In genomic region chr12:79092569-79092968, GRCm38 (mm10) we compare ENCODE assay signal across 9 mouse cellular contexts. TPM values are rescaled to one million over a fixed set of nuclear protein-coding genes. Genes with fewer than 3 reads are reported as not detected.
DNase-seq lines count a peak whose midpoint lies in the region; ATAC-seq and TF ChIP-seq lines count a peak whose summit lies in the region.
"Had no signal": no experiment of that assay in that cellular context is flagged by ENCODE, and none has a peak within 500 bp of the region (broad histone marks: within the 10 kb centered on the region; RNA-seq: fewer than 3 reads in every experiment).

No protein-coding gene starts in this region.

- 36% methylated on average over 4 of the region's 4 CpGs for WGBS in forebrain, postnatal 0 days
- WGBS in forebrain, embryonic 14.5 days: 48% methylated on average over 4 of the region's 4 CpGs
- WGBS in intestine, embryonic 16.5 days: 33% methylated on average over 4 of the region's 4 CpGs
- WGBS in liver, adult 2 months: 23% methylated on average over 4 of the region's 4 CpGs

- H3K9me3 ChIP-seq in forebrain, postnatal 0 days (ENCODE audit: low read length): no peaks in the 10 kb centered on the region
- H3K9me3 ChIP-seq in forebrain, embryonic 14.5 days (replicated peaks; ENCODE audit: control insufficient read depth, low read length): no peaks in the 10 kb centered on the region
- no peaks in the 10 kb centered on the region; the same call in 1 of the 2 replicates for H3K9me3 ChIP-seq in G1E (replicated peaks)
- no peaks in the 10 kb centered on the region for H3K9me3 ChIP-seq in intestine, embryonic 16.5 days (ENCODE audit: control insufficient read depth, low read length)
- H3K9me3 ChIP-seq: limb, embryonic 12.5 days had no signal

- no peak overlapping the region for H3K4me3 ChIP-seq in forebrain, postnatal 0 days (ENCODE audit: low read depth, low read length)
- H3K4me3 ChIP-seq in forebrain, embryonic 14.5 days (ENCODE audit: low read depth, low read length): no peak overlapping the region
- no peak overlapping the region for H3K4me3 ChIP-seq in G1E (ENCODE audit: low read depth, low read length)
- H3K4me3 ChIP-seq in intestine, embryonic 16.5 days (ENCODE audit: low read length): no peak overlapping the region
- H3K4me3 ChIP-seq in liver, adult 2 months (ENCODE audit: insufficient read depth, low read depth, low read length): no peak overlapping the region
- H3K4me3 ChIP-seq: limb, embryonic 12.5 days had no signal

- no peak for TF ChIP-seq POLR2A in liver, adult 2 months (IDR thresholded peaks at IDR 0.05; ENCODE audit: extremely low read depth, insufficient read depth, low read length)

- TF ChIP-seq CTCF in forebrain, postnatal 0 days (IDR thresholded peaks at IDR 0.05; ENCODE audit: low read depth): peak; percentile 38; the same call in 1 of the 2 replicates
- TF ChIP-seq CTCF in G1E (IDR thresholded peaks at IDR 0.05; ENCODE audit: low read depth, low read length): peak; percentile 71
- TF ChIP-seq CTCF in liver, adult 2 months (IDR thresholded peaks at IDR 0.05; ENCODE audit: low read depth, low read length): peak; percentile 87

- no peaks in the 10 kb centered on the region for H3K79me2 ChIP-seq in liver, adult 2 months (ENCODE audit: control insufficient read depth, insufficient read depth, low read length)

- no peak for ATAC-seq in forebrain, postnatal 0 days
- no peak for ATAC-seq in forebrain, embryonic 14.5 days
- peak; percentile 35 for ATAC-seq in G1E (ENCODE audit: extremely low read depth, insufficient number of reproducible peaks, low FRiP score, poor library complexity, severe bottlenecking)
- ATAC-seq in intestine, embryonic 16.5 days: no peak

- H3K4me1 ChIP-seq in forebrain, postnatal 0 days (ENCODE audit: insufficient read depth): peaks cover 2% of the 10 kb centered on the region; the same call in 1 of the 2 replicates
- no peaks in the 10 kb centered on the region; the same call in 1 of the 2 replicates for H3K4me1 ChIP-seq in forebrain, embryonic 14.5 days (ENCODE audit: control insufficient read depth, insufficient read depth, low read length)
- H3K4me1 ChIP-seq in G1E (ENCODE audit: insufficient read depth, low read depth, low read length): peaks cover 18% of the 10 kb centered on the region
- H3K4me1 ChIP-seq in intestine, embryonic 16.5 days (ENCODE audit: control insufficient read depth, insufficient read depth, low read length): no peaks in the 10 kb centered on the region
- H3K4me1 ChIP-seq in liver, adult 2 months (ENCODE audit: control insufficient read depth, insufficient read depth, low read length): 0 out of 2 replicates have a peak, but pooled peaks cover 2% of the 10 kb centered on the region

- no peaks in the 10 kb centered on the region for H3K27me3 ChIP-seq in forebrain, postnatal 0 days (ENCODE audit: insufficient read depth, low read length)
- H3K27me3 ChIP-seq in forebrain, embryonic 14.5 days (replicated peaks; ENCODE audit: control insufficient read depth, insufficient read depth, low read length): no peaks in the 10 kb centered on the region
- peaks cover 15% of the 10 kb centered on the region for H3K27me3 ChIP-seq in G1E (ENCODE audit: insufficient read depth, low read length)
- H3K27me3 ChIP-seq in intestine, embryonic 16.5 days (replicated peaks; ENCODE audit: control insufficient read depth, insufficient read depth, low read length): no peaks in the 10 kb centered on the region
- no peaks in the 10 kb centered on the region for H3K27me3 ChIP-seq in liver, adult 2 months (ENCODE audit: control insufficient read depth, insufficient read depth, low read length)
- H3K27me3 ChIP-seq: limb, embryonic 12.5 days had no signal

- H3K4me2 ChIP-seq in forebrain, postnatal 0 days (ENCODE audit: low read depth): no peak overlapping the region
- H3K4me2 ChIP-seq in forebrain, embryonic 14.5 days (ENCODE audit: low read length): no peak overlapping the region
- H3K4me2 ChIP-seq in intestine, embryonic 16.5 days (ENCODE audit: low read depth, low read length): no peak overlapping the region
- H3K4me2 ChIP-seq: limb, embryonic 12.5 days had no signal

- no peak overlapping the region for H3K9ac ChIP-seq in forebrain, postnatal 0 days
- H3K9ac ChIP-seq in forebrain, embryonic 14.5 days (ENCODE audit: low read length): no peak overlapping the region
- no peak overlapping the region for H3K9ac ChIP-seq in intestine, embryonic 16.5 days (ENCODE audit: low read depth, low read length)
- H3K9ac ChIP-seq in liver, adult 2 months (ENCODE audit: low read depth, low read length): no peak overlapping the region
- H3K9ac ChIP-seq: limb, embryonic 12.5 days had no signal

- no peak overlapping the region for H3K27ac ChIP-seq in forebrain, postnatal 0 days (ENCODE audit: low read depth, low read length)
- H3K27ac ChIP-seq in forebrain, embryonic 14.5 days (ENCODE audit: low read depth, low read length): no peak overlapping the region
- 0 out of 2 replicates have a peak overlapping the region, but pooled peaks have one; percentile 44 for H3K27ac ChIP-seq in intestine, embryonic 16.5 days (ENCODE audit: low read length)
- no peak overlapping the region for H3K27ac ChIP-seq in liver, adult 2 months (replicated peaks; ENCODE audit: insufficient read depth, low read depth, low read length)
- H3K27ac ChIP-seq: limb, embryonic 12.5 days had no signal

- no peaks in the 10 kb centered on the region for H3K36me3 ChIP-seq in forebrain, postnatal 0 days (ENCODE audit: insufficient read depth)
- no peaks in the 10 kb centered on the region for H3K36me3 ChIP-seq in forebrain, embryonic 14.5 days (ENCODE audit: control insufficient read depth, insufficient read depth, low read length)
- H3K36me3 ChIP-seq in G1E (replicated peaks): peaks cover 7% of the 10 kb centered on the region
- no peaks in the 10 kb centered on the region for H3K36me3 ChIP-seq in intestine, embryonic 16.5 days (ENCODE audit: control insufficient read depth, insufficient read depth, low read length)
- H3K36me3 ChIP-seq in liver, adult 2 months (ENCODE audit: control insufficient read depth, insufficient read depth, low read length): no peaks in the 10 kb centered on the region
- H3K36me3 ChIP-seq: limb, embryonic 12.5 days had no signal

- DNase-seq in forebrain, postnatal 0 days: no peak
- no peak for DNase-seq in forebrain, embryonic 14.5 days (ENCODE audit: low spot score)
- peak; percentile 55 for DNase-seq in G1E (ENCODE audit: low spot score)
- DNase-seq in c-Kit-positive CD71-positive TER-119-negative erythroid progenitor cells, embryonic 14.5 days (ENCODE audit: low read depth): peak; percentile 36
- DNase-seq in liver, adult 2 months (ENCODE audit: extremely low read depth, low read depth, low spot score): peak; percentile 61
- DNase-seq in right cerebral cortex, adult 2 months (ENCODE audit: low spot score in 2 of 2): peak; percentile 57 to 61
- DNase-seq in urinary bladder, postnatal 25 days (ENCODE audit: low spot score): peak; percentile 76

RNA-seq across cellular contexts. Expression of gene Pigh, which starts 3.1 kb away (rescaled TPM):
- total RNA-seq in forebrain, postnatal 0 days (2014; rRNA removed): 14.0 and 15.5 TPM in 2 replicates
- polyA plus RNA-seq in forebrain, postnatal 0 days (2015; fragmentation: Nextera tagmentation; extraction: Ambion mirVana): 6.9 and 12.7 TPM in 2 replicates
- polyA plus RNA-seq in forebrain, embryonic 14.5 days (2014; fragmentation: Nextera tagmentation; extraction: Ambion mirVana): 18.1 and 19.1 TPM in 2 replicates
- total RNA-seq in G1E (2014; fragmentation: Nextera tagmentation) (60.1 and 64.8 TPM in 2 replicates), G1E (2017) (47.0 and 47.3 TPM in 2 replicates)
- 14.7 and 17.0 TPM in 2 replicates for polyA plus RNA-seq in G1E (2012)
- polyA plus RNA-seq in intestine, embryonic 16.5 days (2015; fragmentation: Nextera tagmentation; extraction: Ambion mirVana): 26.2 and 27.6 TPM in 2 replicates
- total RNA-seq in liver, adult 2 months (2014; rRNA removed): 6.0 and 6.4 TPM in 2 replicates
- polyA plus RNA-seq in liver, adult 2 months (2012; rRNA removed): 4.4 and 4.6 TPM in 2 replicates

RNA-seq across cellular contexts. Expression of gene Arg2, which starts 38.0 kb away (rescaled TPM):
- total RNA-seq in forebrain, postnatal 0 days (2014; rRNA removed): 15.9 and 16.1 TPM in 2 replicates
- 19.6 and 22.7 TPM in 2 replicates for polyA plus RNA-seq in forebrain, postnatal 0 days (2015; fragmentation: Nextera tagmentation; extraction: Ambion mirVana)
- polyA plus RNA-seq in forebrain, embryonic 14.5 days (2014; fragmentation: Nextera tagmentation; extraction: Ambion mirVana): 19.9 and 20.7 TPM in 2 replicates
- total RNA-seq in G1E (2014; fragmentation: Nextera tagmentation) (0.75 TPM in 1 of 2 replicates, not detected in the other), G1E (2017) (0.52 TPM in 1 of 2 replicates, not detected in the other)
- polyA plus RNA-seq in G1E (2012): not detected in 2 replicates
- 0.75 and 0.82 TPM in 2 replicates for polyA plus RNA-seq in intestine, embryonic 16.5 days (2015; fragmentation: Nextera tagmentation; extraction: Ambion mirVana)
- 0.46 and 0.74 TPM in 2 replicates for total RNA-seq in liver, adult 2 months (2014; rRNA removed)
- polyA plus RNA-seq in liver, adult 2 months (2012; rRNA removed): 0.20 TPM in 1 of 2 replicates, not detected in the other

Comparison
In these comparisons a context has a peak if more than half of its experiments do, and no peak if none do; other contexts are left out.
1. DNase-seq: peak in G1E (single experiment), c-Kit-positive CD71-positive TER-119-negative erythroid progenitor cells, embryonic 14.5 days (single experiment), liver, adult 2 months (single experiment), right cerebral cortex, adult 2 months (2 of 2) and urinary bladder, postnatal 25 days (single experiment); none in forebrain, postnatal 0 days (single experiment) and forebrain, embryonic 14.5 days (single experiment).
2. RNA of gene Arg2, which starts 38.0 kb away (polyA plus RNA-seq): 19.6 to 22.7 TPM in forebrain, postnatal 0 days and 19.9 to 20.7 TPM in forebrain, embryonic 14.5 days; 0.75 to 0.82 TPM in intestine, embryonic 16.5 days, 0.20 TPM in liver, adult 2 months and not detected in G1E; every median in the first group is over 10 times any median in the second.
3. Peak in every context shown above with its lines, with median percentiles within 50 percentile points of each other: CTCF ChIP-seq.